Mouse (Mus musculus): ENCODE measurements around the gene Pik3cd. TPM values are rescaled to one million over a fixed set of nuclear protein-coding genes. Genes with fewer than 3 reads are reported as not detected.

The Pik3cd gene
- polyA plus RNA-seq, 1 experiment from 2014 or later, result 8.8 TPM

- WGBS (ENCODE audit: insufficient replicate concordance), result 68% methylated on average over 4 of the region's 4 CpGs
- no peak for ATAC-seq (ENCODE audit: low read depth)
Observed at GRCm38 (mm10) chr4:149699953-149700352, 2.4 kb downstream of the Pik3cd start.

GRCm38 (mm10) chr4:149698197-149698821 is 4.1 kb downstream of the Pik3cd start:
- Histone ChIP-seq H3K4me3 (ENCODE audit: low read depth, low read length) (peak overlapping the region; percentile 62), H3K4me1 (ENCODE audit: control insufficient read depth, low read depth, low read length) (peaks cover 14% of the 10 kb centered on the region)
- ATAC-seq (ENCODE audit: low read depth), result peak; percentile 60

More at GRCm38 (mm10) chr4:149699953-149700352, 2.4 kb downstream of the Pik3cd start:
- Histone ChIP-seq H3K4me3 (ENCODE audit: low read depth, low read length) (no peak overlapping the region), H3K4me1 (ENCODE audit: control insufficient read depth, low read depth, low read length) (peaks cover 14% of the 10 kb centered on the region), H3K27me3 (ENCODE audit: control insufficient read depth, insufficient read depth, low read depth, low read length) (no peaks in the 10 kb centered on the region), H3K9ac (ENCODE audit: low read depth, low read length) (no peak overlapping the region), H3K9me3 (replicated peaks; ENCODE audit: control insufficient read depth, low read length) (no peaks in the 10 kb centered on the region), H3K27ac (ENCODE audit: low read length) (no peak overlapping the region), H3K36me3 (ENCODE audit: control insufficient read depth, insufficient read depth) (no peaks in the 10 kb centered on the region), H3K4me2 (ENCODE audit: low read depth, low read length) (no peak overlapping the region)

GRCm38 (mm10) chr4:149697506-149698196 is 4.7 kb downstream of the Pik3cd start:
- Histone ChIP-seq H3K27ac (ENCODE audit: low read length) (peak overlapping the region; percentile 79), H3K4me3 (ENCODE audit: low read depth, low read length) (peak overlapping the region; percentile 62), H3K9ac (ENCODE audit: low read depth, low read length) (peak overlapping the region; percentile 67), H3K9me3 (replicated peaks; ENCODE audit: control insufficient read depth, low read length) (no peaks in the 10 kb centered on the region), H3K4me2 (ENCODE audit: low read depth, low read length) (peak overlapping the region; percentile 83), H3K4me1 (ENCODE audit: control insufficient read depth, low read depth, low read length) (peaks cover 14% of the 10 kb centered on the region), H3K27me3 (ENCODE audit: control insufficient read depth, insufficient read depth, low read depth, low read length) (no peaks in the 10 kb centered on the region), H3K36me3 (ENCODE audit: control insufficient read depth, insufficient read depth) (no peaks in the 10 kb centered on the region)
- ATAC-seq (ENCODE audit: low read depth), result peak; percentile 17; the same call in 1 of the 2 replicates
- WGBS (ENCODE audit: insufficient replicate concordance), result 3% methylated on average over 15 of the region's 15 CpGs

More at GRCm38 (mm10) chr4:149698197-149698821, 4.1 kb downstream of the Pik3cd start:
- H3K27ac ChIP-seq (ENCODE audit: low read length), result peak overlapping the region; percentile 79
- H3K9ac ChIP-seq (ENCODE audit: low read depth, low read length), result peak overlapping the region; percentile 67
- H3K4me2 ChIP-seq (ENCODE audit: low read depth, low read length), result peak overlapping the region; percentile 83
- no peaks in the 10 kb centered on the region for H3K27me3 ChIP-seq (ENCODE audit: control insufficient read depth, insufficient read depth, low read depth, low read length)
- H3K9me3 ChIP-seq (replicated peaks; ENCODE audit: control insufficient read depth, low read length), result no peaks in the 10 kb centered on the region
- WGBS (ENCODE audit: insufficient replicate concordance), result under 1% methylated on average over 35 of the region's 35 CpGs
- no peaks in the 10 kb centered on the region for H3K36me3 ChIP-seq (ENCODE audit: control insufficient read depth, insufficient read depth)

DNA sequence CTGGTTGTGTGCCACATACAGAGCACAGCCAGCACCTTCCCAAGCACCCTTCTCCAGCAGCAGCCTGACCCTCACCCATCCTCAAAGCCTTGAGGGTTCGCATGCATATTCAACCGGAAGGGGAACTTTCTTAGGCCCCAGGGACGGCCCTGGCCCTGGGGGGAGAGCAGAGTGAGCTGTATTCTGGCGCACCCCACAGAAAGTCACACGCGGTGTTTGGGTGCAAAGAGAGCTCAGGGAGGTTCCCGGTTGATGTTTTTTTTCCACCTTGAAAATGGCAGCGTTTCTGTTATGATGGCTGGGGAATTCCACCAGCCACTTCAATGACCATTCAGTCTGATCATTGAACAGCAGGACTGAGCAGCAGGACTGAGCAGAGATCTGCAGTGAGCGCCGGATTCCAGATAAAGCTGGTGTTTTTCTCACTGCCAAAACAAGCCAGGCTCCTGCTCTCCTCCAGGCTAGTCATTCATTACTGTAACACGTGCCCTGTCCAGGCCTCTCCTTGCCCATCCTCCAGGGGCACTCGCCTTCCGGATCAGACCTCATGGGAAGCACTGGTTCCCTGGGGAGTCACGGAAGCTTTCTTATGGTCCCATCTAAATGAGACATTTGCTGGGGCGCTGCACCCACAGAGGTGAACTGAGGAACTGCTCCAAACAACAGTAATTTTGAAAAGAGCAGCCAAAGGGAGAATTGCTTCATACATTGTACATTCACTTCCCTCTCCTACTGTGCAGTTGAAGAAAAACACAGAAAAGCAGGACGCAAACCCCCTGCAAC is 6.0 kb downstream of the Pik3cd start:
- 11% methylated on average over 16 of the region's 16 CpGs for WGBS (ENCODE audit: insufficient replicate concordance)
- no peaks in the 10 kb centered on the region for H3K9me3 ChIP-seq (replicated peaks; ENCODE audit: control insufficient read depth, low read length)
- peak overlapping the region; percentile 28; the same call in 1 of the 2 replicates for H3K9ac ChIP-seq (ENCODE audit: low read depth, low read length)
- no peaks in the 10 kb centered on the region for H3K36me3 ChIP-seq (ENCODE audit: control insufficient read depth, insufficient read depth)
- no peaks in the 10 kb centered on the region for H3K27me3 ChIP-seq (ENCODE audit: control insufficient read depth, insufficient read depth, low read depth, low read length)
- peaks cover 13% of the 10 kb centered on the region for H3K4me1 ChIP-seq (ENCODE audit: control insufficient read depth, low read depth, low read length)
- H3K4me3 ChIP-seq (ENCODE audit: low read depth, low read length), result peak overlapping the region; percentile 62
- ATAC-seq (ENCODE audit: low read depth), result no peak
- H3K27ac ChIP-seq (ENCODE audit: low read length), result peak overlapping the region; percentile 53
- peak overlapping the region; percentile 83 for H3K4me2 ChIP-seq (ENCODE audit: low read depth, low read length)

GRCm38 (mm10) chr4:149691368-149691767 is 11.0 kb downstream of the Pik3cd start:
- 44% methylated on average over 8 of the region's 8 CpGs for WGBS (ENCODE audit: insufficient replicate concordance)
- Histone ChIP-seq H3K27me3 (ENCODE audit: control insufficient read depth, insufficient read depth, low read depth, low read length) (no peaks in the 10 kb centered on the region), H3K9ac (ENCODE audit: low read depth, low read length) (no peak overlapping the region), H3K4me2 (ENCODE audit: low read depth, low read length) (no peak overlapping the region), H3K4me3 (ENCODE audit: low read depth, low read length) (no peak overlapping the region), H3K4me1 (ENCODE audit: control insufficient read depth, low read depth, low read length) (peaks cover 13% of the 10 kb centered on the region), H3K36me3 (ENCODE audit: control insufficient read depth, insufficient read depth) (no peaks in the 10 kb centered on the region), H3K27ac (ENCODE audit: low read length) (no peak overlapping the region), H3K9me3 (replicated peaks; ENCODE audit: control insufficient read depth, low read length) (no peaks in the 10 kb centered on the region)
- ATAC-seq (ENCODE audit: low read depth), result no peak

DNA sequence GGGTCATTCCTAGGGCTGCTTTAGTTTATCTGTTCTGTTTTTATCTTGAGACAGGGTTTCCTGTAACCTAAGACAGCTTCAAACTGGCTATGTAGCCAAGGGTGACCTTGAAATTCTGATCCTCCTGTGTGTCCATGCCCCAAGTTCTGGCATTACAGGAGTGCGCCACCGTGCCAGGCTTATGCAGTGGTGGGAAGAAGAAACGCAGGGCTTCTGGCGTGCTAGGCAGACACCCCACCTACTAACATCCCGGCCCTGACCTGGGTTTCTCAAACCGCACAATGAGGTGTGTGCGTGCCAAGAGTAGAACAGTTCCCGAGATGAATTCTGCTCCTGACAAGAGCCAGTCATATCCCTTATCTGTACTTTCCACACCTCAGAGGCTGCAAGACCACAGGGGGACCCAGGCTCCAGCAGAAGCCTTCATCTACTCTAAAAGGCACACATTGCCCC is 11.5 kb downstream of the Pik3cd start:
- Histone ChIP-seq H3K4me1 (ENCODE audit: control insufficient read depth, low read depth, low read length) (peaks cover 13% of the 10 kb centered on the region), H3K27ac (ENCODE audit: low read length) (no peak overlapping the region), H3K36me3 (ENCODE audit: control insufficient read depth, insufficient read depth) (no peaks in the 10 kb centered on the region), H3K4me3 (ENCODE audit: low read depth, low read length) (no peak overlapping the region), H3K9ac (ENCODE audit: low read depth, low read length) (no peak overlapping the region), H3K4me2 (ENCODE audit: low read depth, low read length) (no peak overlapping the region), H3K27me3 (ENCODE audit: control insufficient read depth, insufficient read depth, low read depth, low read length) (no peaks in the 10 kb centered on the region), H3K9me3 (replicated peaks; ENCODE audit: control insufficient read depth, low read length) (no peaks in the 10 kb centered on the region)
- peak; percentile 62 for ATAC-seq (ENCODE audit: low read depth)
- 29% methylated on average over 8 of the region's 8 CpGs for WGBS (ENCODE audit: insufficient replicate concordance)

GRCm38 (mm10) chr4:149689822-149690700 is 12.3 kb downstream of the Pik3cd start:
- ATAC-seq (ENCODE audit: low read depth), result no peak
- H3K9ac ChIP-seq (ENCODE audit: low read depth, low read length), result no peak overlapping the region
- no peak overlapping the region for H3K4me3 ChIP-seq (ENCODE audit: low read depth, low read length)
- no peaks in the 10 kb centered on the region for H3K36me3 ChIP-seq (ENCODE audit: control insufficient read depth, insufficient read depth)
- H3K27ac ChIP-seq (ENCODE audit: low read length), result no peak overlapping the region
- H3K4me2 ChIP-seq (ENCODE audit: low read depth, low read length), result no peak overlapping the region
- peaks cover 13% of the 10 kb centered on the region for H3K4me1 ChIP-seq (ENCODE audit: control insufficient read depth, low read depth, low read length)
- 55% methylated on average over 12 of the region's 12 CpGs for WGBS (ENCODE audit: insufficient replicate concordance)
- no peaks in the 10 kb centered on the region for H3K9me3 ChIP-seq (replicated peaks; ENCODE audit: control insufficient read depth, low read length)
- no peaks in the 10 kb centered on the region for H3K27me3 ChIP-seq (ENCODE audit: control insufficient read depth, insufficient read depth, low read depth, low read length)

- Histone ChIP-seq H3K9ac (ENCODE audit: low read depth, low read length) (no peak overlapping the region), H3K36me3 (ENCODE audit: control insufficient read depth, insufficient read depth) (no peaks in the 10 kb centered on the region), H3K9me3 (replicated peaks; ENCODE audit: control insufficient read depth, low read length) (no peaks in the 10 kb centered on the region), H3K4me3 (ENCODE audit: low read depth, low read length) (no peak overlapping the region), H3K4me2 (ENCODE audit: low read depth, low read length) (no peak overlapping the region), H3K27ac (ENCODE audit: low read length) (no peak overlapping the region), H3K27me3 (ENCODE audit: control insufficient read depth, insufficient read depth, low read depth, low read length) (no peaks in the 10 kb centered on the region), H3K4me1 (ENCODE audit: control insufficient read depth, low read depth, low read length) (peaks cover 13% of the 10 kb centered on the region)
- 77% methylated on average over 14 of the region's 14 CpGs for WGBS (ENCODE audit: insufficient replicate concordance)
- ATAC-seq (ENCODE audit: low read depth), result no peak
Observed at GRCm38 (mm10) chr4:149688861-149689260, 13.5 kb downstream of the Pik3cd start.
